Mouse (Mus musculus): ENCODE data around the gene Col5a3.

DNA sequence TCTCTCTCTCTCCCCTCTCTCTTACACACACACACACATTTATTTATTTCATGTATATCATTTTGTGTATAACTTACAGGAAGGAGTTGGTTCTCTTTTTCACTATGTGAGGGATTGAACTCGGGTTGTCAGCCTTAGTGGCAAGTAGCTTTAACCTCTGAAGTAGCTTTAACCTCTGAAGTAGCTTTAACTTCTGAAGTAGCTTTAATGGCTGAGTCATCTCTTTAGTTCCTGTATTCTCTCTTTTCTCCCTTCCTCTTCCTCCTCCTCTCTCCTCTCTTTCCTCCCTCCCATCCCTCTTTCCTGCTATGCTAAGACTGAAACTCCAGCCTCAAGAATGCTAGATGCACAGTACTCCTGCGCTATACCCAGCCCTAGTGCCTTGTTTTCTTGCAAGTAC, 56.6 kb downstream of the Col5a3 start:
- TF ChIP-seq USF1 (IDR thresholded peaks at IDR 0.05; ENCODE audit: low read depth) (no peak), POLR2A (IDR thresholded peaks at IDR 0.05; ENCODE audit: insufficient read length, low read depth) (no peak), POLR2AphosphoS2 (IDR thresholded peaks at IDR 0.05; ENCODE audit: insufficient read length, low read depth) (no peak), E2F4 (IDR thresholded peaks at IDR 0.05; ENCODE audit: insufficient read depth) (no peak), CEBPB (IDR thresholded peaks at IDR 0.05; ENCODE audit: insufficient read depth, poor library complexity, severe bottlenecking) (no peak), REST (IDR thresholded peaks at IDR 0.05; ENCODE audit: insufficient read depth, insufficient read length) (no peak)

Measured in myocyte (in vitro differentiated cells).